Mouse (Mus musculus) olfactory bulb, adult 2 months (tissue): ENCODE results near the gene Efna4.

ENCODE experiments used
- CTCF ChIP-seq: fragments of 200-500 bp; IDR thresholded peaks from 2 replicates; pipeline ENCODE4 v1.5.1; 2012; ENCODE audit warnings: low read depth, mild to moderate bottlenecking, low read length, moderate library complexity; ENCODE audit not compliant: insufficient read depth
- POLR2A ChIP-seq: fragments of 200-500 bp; IDR thresholded peaks from 2 replicates; pipeline ENCODE4 v1.6.1; 2012; ENCODE audit warnings: mild to moderate bottlenecking, low read depth, low read length, moderate library complexity; ENCODE audit not compliant: insufficient read depth

- TF ChIP-seq CTCF (no peak), POLR2A (no peak)
Measured at GRCm38 (mm10) chr3:89355512-89355902, 17.7 kb upstream of the Efna4 start.
